Mouse (Mus musculus): ENCODE data around the gene Gprc6a. TPM values are rescaled to one million over a fixed set of nuclear protein-coding genes. Genes with fewer than 3 reads are reported as not detected.
A peak's percentile ranks its signal among the peaks of the same experiment; 100 is the strongest.

The Gprc6a gene
- not detected in 2 replicates for total RNA-seq (2017)

DNA sequence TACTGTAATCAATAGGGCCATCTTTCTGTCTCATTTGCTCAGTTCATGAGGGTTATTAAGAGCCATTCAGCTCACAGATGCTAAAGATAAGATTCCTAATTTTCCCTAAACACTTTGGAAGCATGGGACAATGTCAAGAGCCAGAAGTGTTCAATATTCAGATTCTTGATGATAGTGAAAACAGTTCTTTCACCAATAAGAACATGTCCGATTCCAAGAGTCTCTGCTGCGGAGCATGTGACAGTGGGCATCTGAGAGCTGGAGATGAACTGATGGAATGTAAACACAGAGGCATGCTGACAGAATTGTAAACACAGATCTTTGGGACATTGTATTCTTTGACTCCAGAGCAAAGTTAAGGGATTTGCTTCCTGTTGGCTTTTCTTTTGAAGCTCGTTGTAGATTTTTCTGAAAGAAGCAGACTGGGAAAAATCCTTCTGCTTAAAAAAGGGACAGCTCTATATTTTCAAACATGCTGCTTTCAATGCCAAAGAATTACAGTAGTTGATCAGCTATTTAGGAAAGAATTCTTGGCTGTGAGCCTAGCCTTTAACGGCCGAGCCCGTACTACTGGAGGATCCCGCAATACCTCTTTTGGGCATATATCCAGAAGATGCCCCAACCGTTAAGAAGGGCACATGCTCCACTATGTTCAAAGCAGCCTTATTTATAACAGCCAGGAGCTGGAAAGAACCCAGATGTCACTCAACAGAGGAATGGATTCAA lies at the start of gene Gprc6a:
TSS of gene Gprc6a (minus strand) at position 51 of the 726 bp plus-strand sequence.
- no peak for ATAC-seq (replicated peaks in 1 of 2; ENCODE audit: insufficient read depth in 1 of 2, low FRiP score in 2 of 2, low TSS enrichment in 1 of 2, low read depth in 1 of 2, poor library complexity in 2 of 2, severe bottlenecking in 2 of 2)

DNA sequence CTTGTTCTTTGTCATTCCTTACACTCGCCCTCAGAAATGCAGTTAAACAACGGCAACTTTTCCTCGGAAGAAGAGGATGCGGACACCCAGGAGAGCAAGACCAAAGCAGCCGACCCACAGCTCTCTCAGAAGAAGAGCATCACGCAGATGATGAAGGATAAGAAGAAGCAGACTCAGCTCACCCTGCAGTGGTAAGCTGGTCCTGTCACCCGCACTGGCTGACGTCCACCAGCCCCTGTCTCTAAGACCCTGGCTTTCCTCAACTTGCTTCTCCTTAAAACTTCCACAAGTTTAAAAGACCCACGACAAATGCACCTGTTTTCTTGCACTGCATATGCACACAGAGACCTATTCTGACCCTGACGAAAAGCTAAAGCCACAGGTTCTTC lies 47.0 kb upstream of the Gprc6a start:
- ATAC-seq (replicated peaks in 1 of 2; ENCODE audit: insufficient read depth in 1 of 2, low FRiP score in 2 of 2, low TSS enrichment in 1 of 2, low read depth in 1 of 2, poor library complexity in 2 of 2, severe bottlenecking in 2 of 2), result no peak

DNA sequence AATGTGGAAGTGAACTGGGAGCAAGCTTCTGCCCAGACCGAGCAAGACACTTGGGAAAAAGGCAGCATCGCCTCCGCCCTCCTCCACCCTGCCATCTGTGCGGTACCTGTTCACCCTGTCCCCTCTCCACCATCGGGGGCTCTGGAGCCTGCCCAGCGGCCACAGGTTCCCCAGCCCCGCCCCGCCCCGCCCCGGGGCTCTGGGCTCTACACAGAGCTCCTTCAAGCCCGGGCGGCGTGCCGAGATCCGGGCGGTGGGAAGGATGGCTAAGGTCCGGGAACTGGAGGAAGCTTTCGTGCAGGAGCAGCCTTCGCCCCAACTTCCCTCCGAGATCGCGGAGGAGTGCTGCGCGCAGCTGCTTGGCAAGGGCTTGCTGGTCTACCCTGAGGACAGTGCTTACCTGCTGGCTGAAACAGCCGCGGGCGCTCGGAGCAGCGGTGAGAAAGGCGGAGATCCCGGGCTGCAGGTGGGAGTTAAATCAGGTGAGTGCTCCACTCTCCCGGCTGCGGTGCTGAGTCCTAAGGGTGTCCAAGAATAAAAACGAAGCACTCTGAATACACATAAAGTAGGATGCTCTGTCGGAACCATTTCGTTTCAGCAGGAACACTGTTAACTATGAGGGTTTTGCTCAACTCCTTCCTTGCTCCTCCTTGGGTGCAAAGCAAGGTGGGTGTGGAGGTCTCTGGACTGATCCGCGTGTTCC lies 46.4 kb upstream of the Gprc6a start, which contains the start of gene Rfx6:
TSS of gene Rfx6 (plus strand) at position 209 of the 703 bp plus-strand sequence.
- ATAC-seq (replicated peaks in 1 of 2; ENCODE audit: insufficient read depth in 1 of 2, low FRiP score in 2 of 2, low TSS enrichment in 1 of 2, low read depth in 1 of 2, poor library complexity in 2 of 2, severe bottlenecking in 2 of 2), result peak; percentile 39 to 63

DNA sequence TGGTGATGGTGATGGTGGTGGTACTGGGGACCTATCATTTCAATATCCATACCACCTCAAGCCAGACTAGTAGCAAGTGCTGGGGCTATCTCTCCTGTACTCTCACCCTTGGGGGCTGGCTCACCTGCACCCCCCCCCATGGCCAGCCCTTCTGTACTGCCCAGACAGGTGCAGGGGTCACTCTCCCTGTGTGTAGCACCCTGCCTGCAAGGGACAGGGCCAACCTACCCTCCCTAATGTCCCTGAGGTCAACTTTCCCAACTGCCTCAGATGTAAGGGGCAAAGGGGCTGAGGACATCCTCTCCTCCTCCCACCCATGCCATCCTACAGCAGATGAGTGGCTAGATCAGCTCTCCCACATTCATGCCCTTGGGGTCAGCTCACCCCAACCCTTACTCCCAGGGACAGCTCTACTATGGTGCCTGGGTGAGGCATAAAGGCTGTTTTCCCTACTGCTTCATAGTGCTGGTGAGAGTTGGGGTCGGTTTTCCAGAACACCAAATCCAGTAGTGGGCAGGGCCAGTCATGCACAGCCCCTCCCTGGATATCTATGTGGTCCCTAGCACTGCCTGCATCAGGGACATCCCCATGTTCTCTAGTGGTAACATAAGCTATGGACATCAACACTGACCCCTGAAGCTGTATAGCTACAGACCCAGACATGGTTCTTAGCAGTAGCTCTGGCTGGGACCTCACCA lies 41.0 kb upstream of the Gprc6a start:
- no peak for ATAC-seq (replicated peaks in 1 of 2; ENCODE audit: insufficient read depth in 1 of 2, low FRiP score in 2 of 2, low TSS enrichment in 1 of 2, low read depth in 1 of 2, poor library complexity in 2 of 2, severe bottlenecking in 2 of 2)

DNA sequence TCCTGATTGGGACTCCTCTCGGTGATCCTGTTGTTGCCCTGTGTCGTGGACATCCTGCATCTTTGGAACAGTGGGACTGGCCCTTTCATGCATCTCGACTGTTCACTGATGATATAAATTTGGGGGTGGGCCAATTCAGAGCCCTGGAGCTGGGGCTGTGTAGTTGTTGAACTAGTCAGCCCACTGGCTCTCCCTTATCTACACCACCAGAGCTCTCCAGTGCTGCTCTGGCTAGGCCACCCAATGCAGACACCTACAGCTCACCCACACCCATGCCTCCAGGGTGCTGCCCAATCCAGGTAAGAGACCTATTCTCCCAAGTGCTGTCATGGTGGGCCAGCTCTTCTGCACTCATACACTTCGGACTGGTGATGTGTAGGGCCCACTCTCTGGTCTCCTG lies 40.3 kb upstream of the Gprc6a start:
- ATAC-seq (replicated peaks in 1 of 2; ENCODE audit: insufficient read depth in 1 of 2, low FRiP score in 2 of 2, low TSS enrichment in 1 of 2, low read depth in 1 of 2, poor library complexity in 2 of 2, severe bottlenecking in 2 of 2), result no peak

DNA sequence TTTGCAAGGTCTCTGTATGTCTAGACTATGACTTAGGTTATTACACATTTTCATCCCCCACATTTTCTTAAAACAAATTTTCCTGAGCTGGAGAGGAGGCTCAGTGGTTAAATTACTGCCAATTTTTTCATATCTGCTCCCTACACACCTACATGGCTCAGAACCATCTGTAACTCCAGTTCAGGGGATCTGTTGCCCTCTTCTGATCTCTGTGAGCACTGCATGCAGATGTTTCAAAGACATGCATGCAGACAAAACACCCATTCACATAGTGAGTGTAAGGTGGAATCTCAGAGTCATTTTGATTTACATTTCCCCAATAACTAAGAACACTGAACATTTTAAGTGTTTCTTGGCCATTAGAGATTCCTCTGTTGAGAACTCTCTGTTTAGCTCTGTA lies 38.1 kb upstream of the Gprc6a start:
- ATAC-seq (replicated peaks in 1 of 2; ENCODE audit: insufficient read depth in 1 of 2, low FRiP score in 2 of 2, low TSS enrichment in 1 of 2, low read depth in 1 of 2, poor library complexity in 2 of 2, severe bottlenecking in 2 of 2), result peak in 1 of 2 experiments; percentile 53; a peak in 2 of 4 replicates

DNA sequence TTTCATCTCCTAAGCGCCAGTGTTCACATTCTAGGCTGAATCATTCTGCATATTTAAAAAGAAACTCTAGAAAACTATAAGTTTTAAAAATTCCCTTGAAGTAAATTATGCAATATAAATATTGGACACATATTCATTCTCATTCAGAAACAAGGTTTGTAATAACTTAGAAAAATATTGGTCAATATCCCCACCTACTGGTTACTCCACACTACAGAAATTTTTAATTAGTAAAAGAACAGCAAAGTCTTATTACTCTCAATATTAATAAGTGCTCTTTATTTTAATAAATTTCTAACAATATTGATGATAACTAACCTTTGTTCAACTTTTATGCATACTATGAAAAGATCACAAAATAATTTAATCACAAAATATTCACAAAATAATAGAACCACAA lies 26.1 kb upstream of the Gprc6a start:
- ATAC-seq (replicated peaks in 1 of 2; ENCODE audit: insufficient read depth in 1 of 2, low FRiP score in 2 of 2, low TSS enrichment in 1 of 2, low read depth in 1 of 2, poor library complexity in 2 of 2, severe bottlenecking in 2 of 2), result no peak; a peak in 1 of 4 replicates

DNA sequence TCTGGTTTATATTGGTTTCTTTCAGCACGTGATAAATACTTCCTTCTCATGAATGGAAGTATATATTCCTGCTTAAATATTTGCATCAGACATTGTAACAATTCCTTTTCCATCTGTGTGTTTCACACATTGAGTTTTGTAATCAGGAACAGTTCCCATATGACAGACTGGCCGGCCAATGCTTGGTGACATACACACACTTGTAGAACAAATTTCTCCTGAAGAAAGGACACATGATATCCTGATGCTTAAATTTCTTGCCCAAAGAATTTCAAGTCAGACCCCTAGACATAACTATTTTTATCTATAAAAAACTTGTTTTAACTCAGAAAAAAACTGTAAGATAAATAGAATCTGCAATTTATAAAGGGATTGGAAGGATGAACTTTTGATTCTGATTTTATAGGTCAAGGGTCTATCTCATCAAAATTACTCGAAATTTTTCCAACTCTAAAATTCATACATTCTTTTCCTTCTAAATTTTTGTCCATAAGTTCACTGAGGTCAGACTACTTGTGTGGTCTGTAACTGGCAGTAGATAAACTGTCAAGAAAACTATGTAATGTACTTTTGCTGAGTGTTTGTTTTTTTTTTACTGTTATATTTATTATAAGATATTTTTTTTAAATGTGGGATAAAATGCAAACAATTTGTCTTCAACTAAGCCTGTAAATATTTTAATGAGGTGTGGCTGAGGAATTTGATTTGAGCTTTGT lies 18.4 kb upstream of the Gprc6a start:
- no peak for ATAC-seq (replicated peaks in 1 of 2; ENCODE audit: insufficient read depth in 1 of 2, low FRiP score in 2 of 2, low TSS enrichment in 1 of 2, low read depth in 1 of 2, poor library complexity in 2 of 2, severe bottlenecking in 2 of 2)

DNA sequence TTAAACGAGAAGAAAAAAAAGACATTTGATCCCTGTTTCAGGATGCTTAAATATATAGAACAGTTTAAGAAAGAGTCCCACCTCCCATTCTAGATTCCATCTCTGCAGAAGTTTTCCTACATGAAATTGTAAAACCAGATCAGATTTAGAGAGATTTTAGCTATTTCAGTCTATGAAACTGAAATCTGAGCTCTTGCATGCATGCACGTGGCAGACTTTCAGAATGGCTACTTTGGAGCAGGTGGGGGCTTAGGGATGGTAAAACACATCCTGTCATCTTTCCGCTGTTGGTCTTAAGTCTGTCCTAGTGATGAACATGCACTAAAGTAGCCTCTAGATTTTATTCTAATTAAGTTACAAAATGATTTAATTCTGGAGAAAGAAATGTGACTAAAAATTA lies 10.1 kb downstream of the Gprc6a start:
- ATAC-seq (replicated peaks in 1 of 2; ENCODE audit: insufficient read depth in 1 of 2, low FRiP score in 2 of 2, low TSS enrichment in 1 of 2, low read depth in 1 of 2, poor library complexity in 2 of 2, severe bottlenecking in 2 of 2), result no peak

DNA sequence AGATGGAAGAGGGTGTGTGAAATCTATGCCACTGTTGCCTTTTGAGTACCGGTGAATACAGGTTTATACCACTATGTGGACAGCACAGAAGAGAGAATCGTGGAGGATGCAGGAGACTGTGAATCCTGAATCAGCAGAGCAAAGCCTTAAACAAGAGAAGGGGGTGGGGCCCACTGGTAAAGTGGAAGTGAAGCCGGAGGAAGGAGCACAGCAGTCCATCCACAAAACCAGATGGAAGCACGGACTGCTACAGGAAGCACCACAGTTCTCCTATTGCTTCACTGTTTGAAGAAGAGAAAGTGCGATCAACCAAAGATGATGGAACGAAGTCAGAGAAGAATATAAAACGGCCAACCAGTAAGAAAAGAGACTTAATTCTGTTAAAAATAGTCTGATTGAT lies 11.1 kb downstream of the Gprc6a start:
- no peak for ATAC-seq (replicated peaks in 1 of 2; ENCODE audit: insufficient read depth in 1 of 2, low FRiP score in 2 of 2, low TSS enrichment in 1 of 2, low read depth in 1 of 2, poor library complexity in 2 of 2, severe bottlenecking in 2 of 2)

DNA sequence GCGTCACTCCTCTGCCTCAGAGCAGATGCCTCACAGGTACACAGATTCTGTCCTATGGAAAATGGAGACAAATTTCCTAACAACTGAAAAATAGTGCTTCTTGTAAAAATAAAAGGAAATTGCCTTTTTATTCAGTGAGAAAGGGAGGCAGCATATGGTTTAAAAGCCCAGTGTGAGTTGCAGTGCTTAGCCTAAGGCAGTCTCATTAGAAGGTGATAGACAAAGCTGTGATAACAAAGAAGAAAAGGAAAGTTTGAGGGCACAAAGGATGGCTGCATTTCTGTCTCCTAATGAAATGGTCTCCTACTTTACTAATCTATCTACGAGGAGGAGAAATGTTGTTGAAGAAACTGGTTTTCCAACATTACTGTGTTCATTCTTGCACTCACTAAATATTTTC lies 12.7 kb downstream of the Gprc6a start:
- no peak for ATAC-seq (replicated peaks in 1 of 2; ENCODE audit: insufficient read depth in 1 of 2, low FRiP score in 2 of 2, low TSS enrichment in 1 of 2, low read depth in 1 of 2, poor library complexity in 2 of 2, severe bottlenecking in 2 of 2)

DNA sequence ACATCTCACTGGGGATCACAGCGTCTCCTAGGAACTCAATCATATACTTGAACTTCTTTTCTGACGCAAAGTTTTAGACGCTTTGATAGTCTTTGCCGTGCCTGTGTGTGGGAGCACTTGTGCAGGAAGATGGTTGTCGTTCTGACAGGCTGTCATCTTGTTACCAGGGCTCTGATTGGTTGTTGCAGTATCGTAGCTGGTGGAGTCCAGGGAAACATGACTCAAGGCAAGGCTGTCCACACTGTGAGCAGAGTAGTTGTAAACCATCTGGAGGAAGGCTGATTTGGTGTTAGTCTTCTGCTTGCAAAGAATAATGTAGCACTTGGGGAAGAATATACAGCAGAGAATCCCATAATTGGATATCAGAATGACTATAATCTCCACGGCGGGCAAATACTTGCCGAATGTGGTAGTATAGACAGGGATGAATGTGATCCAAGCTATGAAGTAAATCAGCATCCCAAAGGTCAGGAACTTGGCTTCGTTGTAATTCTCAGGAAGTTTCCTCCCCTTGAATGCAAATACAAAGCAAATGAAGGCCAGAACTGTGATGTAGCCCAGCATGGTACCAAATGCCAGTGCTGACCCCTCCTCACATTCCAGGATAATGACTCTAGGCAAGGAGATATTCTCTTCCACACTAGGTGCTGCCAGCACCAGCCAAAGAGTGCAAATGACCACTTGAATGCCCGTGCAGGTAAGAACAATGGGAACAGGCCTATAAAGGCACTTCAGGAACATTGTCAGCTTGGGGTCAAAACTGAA lies 16.3 kb downstream of the Gprc6a start:
- ATAC-seq (replicated peaks in 1 of 2; ENCODE audit: insufficient read depth in 1 of 2, low FRiP score in 2 of 2, low TSS enrichment in 1 of 2, low read depth in 1 of 2, poor library complexity in 2 of 2, severe bottlenecking in 2 of 2), result no peak

DNA sequence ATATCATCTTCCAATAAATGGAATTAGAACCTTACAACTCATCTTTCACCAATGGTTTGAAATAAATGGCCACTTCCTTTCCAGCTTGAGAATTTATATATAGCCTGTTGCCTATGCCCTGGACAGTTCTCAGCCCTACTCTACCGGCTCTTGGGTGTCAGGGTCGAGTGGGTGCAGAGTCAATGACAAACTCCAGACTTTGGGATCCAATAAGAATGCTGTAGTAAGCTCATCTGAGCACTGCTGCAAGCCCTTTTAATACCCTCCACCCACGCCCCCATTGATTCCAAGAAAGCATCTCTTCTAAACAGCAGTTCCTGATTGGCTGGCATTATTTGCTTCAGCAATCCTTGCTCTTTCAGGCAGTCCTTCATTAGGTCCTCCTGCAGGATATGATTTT lies 17.8 kb downstream of the Gprc6a start:
- ATAC-seq (replicated peaks in 1 of 2; ENCODE audit: insufficient read depth in 1 of 2, low FRiP score in 2 of 2, low TSS enrichment in 1 of 2, low read depth in 1 of 2, poor library complexity in 2 of 2, severe bottlenecking in 2 of 2), result no peak

DNA sequence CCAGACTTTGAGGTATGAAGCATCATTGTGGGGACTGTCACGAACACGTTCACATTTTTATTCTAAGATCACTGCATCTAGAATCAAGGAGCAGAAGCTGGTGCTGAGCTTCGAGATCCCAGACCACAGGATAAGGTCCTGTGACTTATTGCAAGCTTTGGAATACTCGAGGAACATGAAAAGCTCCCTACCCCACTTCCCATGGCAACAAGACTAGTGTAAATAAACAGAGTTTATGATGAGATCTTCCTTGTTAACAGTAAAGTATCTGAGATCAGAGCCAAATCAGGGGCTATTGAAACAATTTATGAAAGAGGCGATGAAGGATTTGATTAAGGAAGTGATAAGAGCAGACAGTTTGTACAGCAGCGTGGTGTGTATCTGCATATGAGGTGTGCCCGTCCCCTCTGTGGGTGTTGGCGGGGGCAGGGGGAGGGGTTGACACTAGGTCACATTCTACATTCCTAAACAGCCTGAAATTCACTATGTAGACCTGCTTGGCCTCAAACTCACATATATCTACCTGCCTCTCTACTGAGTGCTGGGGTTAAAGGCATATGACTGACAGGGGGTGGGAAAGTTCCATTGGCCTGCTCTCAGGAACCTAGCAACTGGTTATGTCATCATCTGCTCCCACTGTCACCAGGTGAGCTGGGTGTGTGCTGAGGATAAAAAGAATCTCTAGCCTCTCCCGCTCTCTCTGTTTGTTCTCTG lies 19.1 kb downstream of the Gprc6a start:
- ATAC-seq (replicated peaks in 1 of 2; ENCODE audit: insufficient read depth in 1 of 2, low FRiP score in 2 of 2, low TSS enrichment in 1 of 2, low read depth in 1 of 2, poor library complexity in 2 of 2, severe bottlenecking in 2 of 2), result no peak

DNA sequence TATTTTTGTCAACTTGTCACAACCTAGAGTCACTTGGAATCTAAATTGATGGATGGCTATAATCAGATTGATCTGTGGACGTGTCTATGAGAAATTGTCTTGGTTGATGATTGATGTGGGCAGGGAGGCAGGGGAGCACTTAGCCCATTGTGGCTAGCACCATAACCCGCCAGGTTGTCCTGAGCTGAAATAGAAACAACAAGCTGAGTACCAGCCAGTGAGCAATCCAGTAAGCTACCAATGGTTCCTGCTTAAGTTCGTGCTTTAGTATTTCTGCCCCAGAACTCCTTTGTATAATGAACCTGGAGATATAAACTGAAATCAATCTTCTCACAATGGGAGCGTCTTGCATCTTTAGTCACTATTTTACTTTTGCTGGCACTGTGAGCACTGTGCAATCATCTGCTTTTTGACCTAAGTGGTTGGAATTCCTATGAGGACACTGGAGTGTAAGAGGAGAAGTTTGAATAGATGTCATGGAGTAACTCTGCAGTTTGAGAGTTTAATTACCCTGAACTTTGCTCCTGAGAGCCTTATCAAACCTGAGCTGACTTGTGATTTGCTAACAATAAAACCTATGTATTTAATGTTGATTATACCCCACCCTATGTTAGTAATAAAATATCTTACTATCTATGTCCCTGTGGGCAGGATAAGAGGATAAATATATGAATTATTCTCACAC lies 21.4 kb downstream of the Gprc6a start:
- no peak for ATAC-seq (replicated peaks in 1 of 2; ENCODE audit: insufficient read depth in 1 of 2, low FRiP score in 2 of 2, low TSS enrichment in 1 of 2, low read depth in 1 of 2, poor library complexity in 2 of 2, severe bottlenecking in 2 of 2)
